Mouse (Mus musculus) lung, adult 18-20 months (tissue): ENCODE data around the gene Wdr75.

Source experiments
- DNase-seq, 2 experiments: peaks; one replicate each; pipeline ENCODE4 v3.0.0; 2022; ENCODE audit warnings: mixed read lengths in 2 of 2

The Wdr75 gene

DNA sequence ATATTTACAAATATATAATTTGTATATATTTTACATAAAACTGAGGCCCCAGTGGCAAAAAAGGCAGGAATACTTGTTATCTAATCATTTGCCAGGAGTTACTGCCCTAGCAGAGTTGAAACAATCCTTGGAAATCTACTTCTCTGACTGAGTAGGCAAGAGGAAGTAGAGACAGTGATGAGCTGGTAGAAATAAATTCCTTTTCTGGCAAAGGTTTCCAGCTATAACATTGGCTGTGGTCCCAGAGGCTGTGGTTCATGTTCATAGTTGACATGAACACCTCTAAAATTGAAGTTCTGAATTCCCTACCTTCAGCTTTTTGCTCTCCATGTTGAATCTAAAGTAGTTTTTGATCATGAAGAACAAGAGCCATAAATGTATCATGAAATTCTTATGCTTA, 43.3 kb downstream of the Wdr75 start:
- DNase-seq = no peak

DNA sequence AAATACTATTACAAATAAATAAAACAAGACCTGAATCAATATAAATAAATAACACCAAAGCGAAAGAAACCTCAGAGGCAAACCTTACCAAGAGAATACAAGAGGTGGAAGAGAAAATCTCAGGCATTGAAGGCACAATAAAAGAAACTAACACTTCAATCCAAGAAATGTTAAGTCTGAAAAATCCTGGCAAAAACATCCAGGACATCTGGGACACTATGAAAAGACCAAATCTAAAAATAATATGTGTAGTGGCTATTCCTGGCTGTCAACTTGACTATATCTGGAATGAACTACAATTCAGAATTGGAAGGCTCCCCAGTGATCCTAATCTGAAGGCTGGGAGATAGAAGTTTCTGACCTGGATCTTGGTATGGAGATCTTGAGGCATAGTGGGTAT, 50.5 kb downstream of the Wdr75 start:
- DNase-seq = no peak

DNA sequence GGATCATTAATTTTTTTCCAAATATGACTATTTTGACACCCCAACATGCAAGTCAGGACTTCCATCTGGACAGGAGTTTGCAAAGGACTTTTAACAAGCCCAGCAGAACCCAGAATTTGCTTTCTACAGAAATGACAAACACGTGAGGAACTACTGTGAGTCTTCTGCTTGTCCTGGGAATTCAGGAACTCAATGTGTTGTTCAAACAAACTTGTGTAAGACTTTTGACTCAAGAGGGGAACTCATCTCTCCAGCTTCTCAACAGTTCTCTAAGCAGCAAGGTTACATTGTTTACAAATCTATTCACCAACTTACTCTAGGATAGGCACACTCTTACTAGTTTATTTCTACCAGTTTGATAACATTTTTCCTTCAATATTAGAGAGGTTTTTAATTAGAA, 63.1 kb downstream of the Wdr75 start:
- no peak for DNase-seq

DNA sequence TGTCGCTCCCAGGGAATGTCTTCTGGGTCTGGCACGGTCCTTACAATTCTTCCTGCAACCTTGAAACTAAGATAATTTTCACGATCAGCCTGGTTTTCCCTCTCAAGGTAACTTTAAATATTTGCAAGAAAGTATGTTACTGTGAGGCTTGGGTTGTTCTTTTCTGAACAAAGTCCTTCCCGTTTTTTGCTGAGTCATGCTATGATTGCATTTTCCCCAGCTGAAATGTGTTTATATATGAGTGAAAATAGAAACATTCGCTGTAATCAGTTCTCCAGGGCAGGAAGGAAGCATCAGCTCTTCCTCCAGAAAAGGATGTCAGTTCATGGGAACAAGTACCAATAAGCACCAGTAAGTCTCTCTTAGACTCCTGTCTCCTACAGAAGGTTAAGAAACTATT, 65.4 kb downstream of the Wdr75 start:
- no peak for DNase-seq

DNA sequence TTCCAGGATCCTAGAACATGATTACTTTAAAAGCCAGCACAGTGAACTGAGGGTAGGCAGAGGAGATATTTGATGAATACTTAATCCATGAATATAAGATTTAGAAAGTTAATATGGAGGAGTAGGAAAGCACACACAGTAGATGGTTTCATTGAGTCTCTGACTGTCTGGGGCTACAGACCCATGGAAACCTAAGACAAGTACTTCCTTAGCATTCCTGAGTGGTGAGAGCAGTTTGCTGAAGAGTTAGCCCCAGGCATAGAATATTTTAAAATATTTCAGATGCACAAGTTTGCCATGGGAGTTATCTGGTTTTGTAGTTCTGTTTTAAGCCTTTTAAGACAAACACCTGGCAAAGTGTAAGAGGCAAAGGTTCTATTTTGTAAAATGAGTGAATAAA, 66.2 kb downstream of the Wdr75 start:
- DNase-seq = no peak

DNA sequence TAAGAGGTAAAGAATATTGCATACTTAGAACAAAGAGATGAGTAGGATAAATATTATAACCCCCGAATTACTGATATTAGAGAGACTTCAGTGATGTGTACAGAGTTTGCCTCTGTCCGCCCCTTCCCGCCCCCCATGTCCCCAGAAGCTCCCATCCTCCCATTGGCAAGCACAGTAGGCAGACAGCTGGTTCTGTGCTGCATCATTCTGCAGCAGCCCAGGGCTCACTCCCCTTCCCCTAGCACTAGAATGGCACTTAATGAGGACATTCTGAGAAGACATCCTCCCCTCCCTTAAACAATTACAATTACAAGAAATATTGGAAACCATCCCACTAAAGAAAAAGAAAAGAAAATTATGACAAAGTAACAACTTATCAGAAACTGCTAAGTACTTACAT, 68.7 kb downstream of the Wdr75 start:
- DNase-seq = no peak

DNA sequence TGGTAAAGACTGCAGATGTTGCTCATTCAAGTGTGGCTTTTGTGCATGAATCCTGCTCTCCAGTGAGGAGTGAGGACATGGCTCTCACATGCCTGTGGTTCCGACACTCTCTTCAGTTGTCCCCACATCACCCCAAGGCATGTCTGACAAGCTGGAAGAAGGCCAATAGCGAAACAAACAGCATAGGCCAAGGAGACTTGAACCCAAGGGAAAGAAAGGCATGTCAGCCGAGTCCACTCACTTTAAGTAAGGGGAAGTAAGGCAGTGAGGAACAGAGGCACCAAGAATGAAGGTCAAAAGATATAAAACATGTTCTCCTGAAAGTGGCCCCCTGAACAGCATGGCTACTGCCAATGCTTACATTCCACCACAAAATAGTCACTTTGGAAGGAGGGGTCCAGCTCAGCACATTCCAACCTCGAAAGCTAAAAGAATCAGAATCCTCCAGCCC, 69.6 kb downstream of the Wdr75 start:
- peak in 1 of 2 experiments; percentile 14 for DNase-seq

DNA sequence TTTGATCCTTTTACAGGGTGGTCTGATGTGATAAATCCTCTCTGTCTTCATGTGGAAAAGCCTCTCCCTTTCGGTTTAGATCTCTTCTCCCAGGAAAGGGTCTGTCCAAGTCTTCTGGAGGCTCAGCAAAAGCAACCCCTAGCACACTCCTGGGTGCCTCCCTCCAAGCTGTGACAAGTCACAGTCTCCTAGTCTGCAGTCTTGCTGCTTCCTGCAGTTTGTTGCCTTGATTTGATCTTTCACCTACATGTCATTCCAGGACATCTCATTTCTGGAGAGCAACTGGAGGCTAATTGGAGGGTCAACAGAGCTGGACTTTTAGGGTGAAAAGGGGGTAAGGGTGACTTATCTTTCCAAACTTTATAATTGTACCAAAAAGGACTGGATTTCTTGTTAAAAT, 70.3 kb downstream of the Wdr75 start:
- no peak for DNase-seq

DNA sequence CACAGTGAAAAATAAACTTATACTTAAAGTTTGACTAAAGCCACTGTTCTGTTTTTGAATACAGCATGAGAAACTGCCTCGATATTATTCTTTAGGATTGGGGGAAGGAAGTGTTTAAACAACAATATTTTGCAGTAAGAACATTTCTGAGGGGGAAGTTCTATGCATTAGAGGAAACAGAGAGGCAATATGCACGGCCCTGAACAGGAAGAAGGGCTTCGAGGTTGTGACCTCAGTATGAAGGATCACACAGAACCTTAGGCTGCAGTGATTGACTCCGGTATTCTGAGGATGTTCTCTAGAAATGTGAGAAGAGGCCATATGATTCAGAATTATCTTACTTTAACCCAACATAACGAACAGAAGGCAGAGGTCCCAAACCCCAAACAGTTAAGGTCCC, 70.8 kb downstream of the Wdr75 start:
- DNase-seq = no peak

DNA sequence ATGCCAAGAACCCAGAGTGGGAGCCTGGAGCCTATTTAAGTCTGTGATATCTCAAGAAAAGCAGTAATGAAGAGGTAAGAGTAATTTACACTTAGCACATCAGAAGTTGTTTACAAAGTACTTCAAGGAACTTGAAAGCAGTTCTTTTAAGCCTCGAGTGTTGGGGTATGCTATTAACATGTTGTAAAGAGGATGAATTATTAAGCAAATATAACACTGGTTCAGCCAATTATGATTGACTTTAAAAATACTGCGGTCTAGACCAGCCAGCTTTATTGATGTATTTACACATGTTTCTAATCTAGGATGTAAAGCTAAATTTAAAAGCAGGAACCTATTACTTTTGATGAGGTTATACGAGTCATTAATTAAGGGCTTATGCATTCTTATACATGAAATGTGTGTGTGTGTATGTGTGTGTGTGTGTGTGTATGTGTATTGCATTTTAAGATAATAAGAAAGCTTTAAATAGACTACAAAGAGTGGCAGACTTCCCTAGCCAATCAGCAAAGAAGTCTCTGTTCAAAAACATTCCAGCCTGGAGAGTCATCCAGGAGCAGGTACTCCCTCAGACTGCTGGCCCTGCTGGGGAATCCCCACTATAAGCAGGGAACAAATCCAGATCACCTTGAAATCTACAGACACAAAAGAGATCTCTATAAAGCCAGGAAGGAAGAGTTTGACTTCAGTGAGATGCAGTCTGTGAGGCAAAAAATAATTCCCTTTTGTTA, 71.5 kb downstream of the Wdr75 start:
- DNase-seq = no peak

DNA sequence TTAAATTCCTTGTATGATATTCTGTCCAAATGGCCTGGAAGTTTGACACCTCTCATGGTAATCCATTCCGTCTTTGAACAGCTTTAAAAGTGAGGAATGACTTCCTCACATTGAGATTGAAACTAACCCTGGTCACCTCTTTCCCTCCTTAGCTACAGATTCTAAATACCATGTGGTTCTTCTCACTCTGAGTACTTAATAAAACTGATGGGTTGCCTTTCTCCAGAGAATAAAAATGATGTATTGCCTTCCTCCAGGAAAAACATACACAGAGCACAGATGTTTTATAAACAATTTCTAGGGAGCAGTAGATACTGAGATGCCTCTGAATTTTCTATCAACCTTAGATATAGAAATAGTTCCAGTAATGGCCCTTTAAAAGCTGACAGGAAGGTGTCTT, 73.1 kb downstream of the Wdr75 start:
- DNase-seq = no peak

DNA sequence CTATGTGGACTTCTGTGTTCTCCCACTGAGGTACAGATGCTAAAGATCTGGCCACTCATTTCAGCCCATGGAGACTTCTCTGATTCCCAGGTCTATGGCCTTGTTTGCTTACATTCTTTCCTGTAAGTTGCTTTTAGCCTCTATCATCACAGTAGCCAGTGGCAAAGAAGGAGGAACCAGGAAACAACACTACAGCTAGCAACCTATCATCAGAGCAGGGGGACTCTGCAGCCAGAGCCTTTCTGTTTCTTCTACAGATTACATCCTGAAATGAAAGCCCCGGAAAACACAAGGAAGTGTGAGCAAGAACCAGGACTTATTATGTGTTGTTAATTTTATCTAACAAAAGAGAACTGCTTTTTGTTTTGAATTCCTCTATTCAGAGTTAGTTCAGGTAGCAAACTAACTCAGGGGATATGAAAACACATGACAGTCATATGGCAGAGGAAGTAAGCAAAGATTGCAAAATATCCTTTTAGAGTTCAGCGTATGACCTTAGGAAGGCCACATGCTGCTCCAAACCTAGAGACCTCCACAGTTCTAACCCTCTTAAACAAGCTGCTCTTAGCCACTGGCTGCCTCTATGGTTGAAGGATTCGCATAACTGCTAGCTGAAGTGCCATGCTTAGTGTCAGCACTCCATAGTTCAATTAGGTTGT, 73.6 kb downstream of the Wdr75 start:
- DNase-seq = no peak
